Mouse (Mus musculus): ENCODE measurements around the gene Plxnb2. TPM values are rescaled to one million over a fixed set of nuclear protein-coding genes. Genes with fewer than 3 reads are reported as not detected.

Plxnb2 gene
- polyA plus RNA-seq, 1 experiment from 2014 or later = 117 TPM

- H3K4me1 ChIP-seq (ENCODE audit: control insufficient read depth, insufficient read depth, low read length) = peaks cover 18% of the 10 kb centered on the region
Observed at GRCm38 (mm10) chr15:89148496-89149270, 31.9 kb downstream of the Plxnb2 start.

DNA sequence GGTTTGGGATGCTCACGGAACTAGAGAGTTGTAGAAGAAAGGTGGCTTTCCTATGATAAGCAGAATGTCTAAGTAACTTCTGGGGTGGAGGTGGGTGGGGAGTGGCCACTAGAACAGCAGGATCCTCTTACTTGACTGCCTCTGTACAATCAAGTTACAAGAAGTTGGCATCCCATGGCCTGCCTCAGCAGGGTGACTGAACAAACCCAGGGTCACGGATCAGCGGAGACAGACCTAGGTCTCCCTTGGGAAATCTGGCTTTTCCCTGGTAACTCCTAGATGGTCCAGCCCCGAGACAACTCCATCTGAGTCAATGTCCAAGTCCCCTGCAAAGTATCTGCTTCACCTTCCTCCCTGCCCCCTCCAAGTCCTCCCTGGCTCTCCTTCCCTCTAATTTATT, 32.7 kb downstream of the Plxnb2 start:
- H3K27ac ChIP-seq (ENCODE audit: low read depth, low read length) = no peak overlapping the region
- DNase-seq (ENCODE audit: low spot score) (no peak), ATAC-seq (ENCODE audit: insufficient read depth, low FRiP score, low TSS enrichment) (no peak)

More at GRCm38 (mm10) chr15:89148496-89149270, 31.9 kb downstream of the Plxnb2 start:
- peak overlapping the region; percentile 78 for H3K4me3 ChIP-seq (ENCODE audit: low read depth, low read length)
- DNase-seq (ENCODE audit: low spot score) = peak; percentile 51
- peak overlapping the region; percentile 81 for H3K27ac ChIP-seq (ENCODE audit: low read depth, low read length)
- H3K9me3 ChIP-seq (ENCODE audit: control insufficient read depth, low read length) = no peaks in the 10 kb centered on the region
- 7% methylated on average over 25 of the region's 25 CpGs for WGBS
- H3K27me3 ChIP-seq (ENCODE audit: control insufficient read depth, insufficient read depth, low read length) = peaks cover 12% of the 10 kb centered on the region; the same call in 1 of the 2 replicates
- peak overlapping the region; percentile 94 for H3K9ac ChIP-seq (ENCODE audit: low read length)
- 0 out of 2 replicates have a peak, but pooled peaks have one; percentile 15 for ATAC-seq (ENCODE audit: insufficient read depth, low FRiP score, low TSS enrichment)
- peak overlapping the region; percentile 88 for H3K4me2 ChIP-seq (ENCODE audit: low read depth)
- H3K36me3 ChIP-seq (ENCODE audit: control insufficient read depth, insufficient read depth, low read length) = peaks cover 2% of the 10 kb centered on the region; the same call in 1 of the 2 replicates

DNA sequence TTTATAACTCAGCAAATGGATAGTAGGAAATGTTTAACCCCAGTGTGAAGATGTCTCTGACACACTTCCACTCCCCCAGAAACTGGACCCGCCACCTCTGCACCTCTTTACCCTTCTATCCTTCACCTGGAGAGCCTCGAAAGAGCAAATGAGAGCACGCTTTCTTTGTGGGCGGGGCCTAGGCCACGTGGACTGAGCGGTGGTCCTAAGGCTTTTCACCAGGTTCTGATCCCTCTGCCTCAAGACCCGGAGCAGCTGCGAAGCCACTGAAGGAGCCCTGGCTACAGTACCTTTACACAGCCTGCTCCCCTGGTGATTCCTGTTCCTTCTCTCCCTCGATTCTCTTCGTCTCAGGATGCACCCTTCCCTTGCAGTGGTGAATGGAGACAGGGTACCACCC, 33.1 kb downstream of the Plxnb2 start:
- Histone ChIP-seq H3K27ac (ENCODE audit: low read depth, low read length) (no peak overlapping the region), H3K36me3 (ENCODE audit: control insufficient read depth, insufficient read depth, low read length) (peaks cover 2% of the 10 kb centered on the region; the same call in 1 of the 2 replicates), H3K4me3 (ENCODE audit: low read depth, low read length) (peak overlapping the region; percentile 78), H3K9ac (ENCODE audit: low read length) (no peak overlapping the region), H3K27me3 (ENCODE audit: control insufficient read depth, insufficient read depth, low read length) (peaks cover 12% of the 10 kb centered on the region; the same call in 1 of the 2 replicates), H3K4me2 (ENCODE audit: low read depth) (peak overlapping the region; percentile 88), H3K4me1 (ENCODE audit: control insufficient read depth, insufficient read depth, low read length) (peaks cover 18% of the 10 kb centered on the region), H3K9me3 (ENCODE audit: control insufficient read depth, low read length) (no peaks in the 10 kb centered on the region)
- DNase-seq (ENCODE audit: low spot score) (no peak), ATAC-seq (ENCODE audit: insufficient read depth, low FRiP score, low TSS enrichment) (no peak)
- 24% methylated on average over 10 of the region's 10 CpGs for WGBS

More for the DNA sequence above, 32.7 kb downstream of the Plxnb2 start:
- WGBS = 38% methylated on average over 4 of the region's 4 CpGs
- Histone ChIP-seq H3K9me3 (ENCODE audit: control insufficient read depth, low read length) (no peaks in the 10 kb centered on the region), H3K36me3 (ENCODE audit: control insufficient read depth, insufficient read depth, low read length) (peaks cover 2% of the 10 kb centered on the region; the same call in 1 of the 2 replicates), H3K4me3 (ENCODE audit: low read depth, low read length) (peak overlapping the region; percentile 78), H3K9ac (ENCODE audit: low read length) (no peak overlapping the region), H3K4me2 (ENCODE audit: low read depth) (peak overlapping the region; percentile 88), H3K4me1 (ENCODE audit: control insufficient read depth, insufficient read depth, low read length) (peaks cover 18% of the 10 kb centered on the region), H3K27me3 (ENCODE audit: control insufficient read depth, insufficient read depth, low read length) (peaks cover 12% of the 10 kb centered on the region; the same call in 1 of the 2 replicates)

DNA sequence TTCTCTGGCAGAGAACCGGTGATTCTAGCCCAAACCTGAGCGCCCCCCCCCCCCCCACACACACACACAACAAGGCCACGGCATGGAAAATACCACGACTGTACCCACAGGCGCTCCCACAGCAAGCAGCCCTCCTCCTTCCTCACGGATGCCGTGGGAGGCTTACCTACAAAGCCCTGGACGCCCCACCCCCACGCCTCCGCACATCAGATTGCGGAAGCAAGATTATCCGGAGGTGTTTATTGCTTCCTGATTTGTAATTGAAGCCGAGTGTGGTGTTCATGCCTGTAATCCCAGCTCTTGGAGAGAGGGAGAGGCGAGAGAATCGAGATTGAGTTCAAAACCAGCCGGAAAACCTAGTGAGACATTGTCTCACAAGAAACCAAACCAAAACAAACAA, 33.6 kb downstream of the Plxnb2 start:
- peaks cover 12% of the 10 kb centered on the region; the same call in 1 of the 2 replicates for H3K27me3 ChIP-seq (ENCODE audit: control insufficient read depth, insufficient read depth, low read length)
- no peak overlapping the region for H3K27ac ChIP-seq (ENCODE audit: low read depth, low read length)
- H3K4me3 ChIP-seq (ENCODE audit: low read depth, low read length) = peak overlapping the region; percentile 78
- no peaks in the 10 kb centered on the region for H3K9me3 ChIP-seq (ENCODE audit: control insufficient read depth, low read length)
- WGBS = 8% methylated on average over 15 of the region's 16 CpGs
- DNase-seq (ENCODE audit: low spot score) = no peak
- peak overlapping the region; percentile 88 for H3K4me2 ChIP-seq (ENCODE audit: low read depth)
- peaks cover 2% of the 10 kb centered on the region; the same call in 1 of the 2 replicates for H3K36me3 ChIP-seq (ENCODE audit: control insufficient read depth, insufficient read depth, low read length)
- peak overlapping the region; percentile 49 for H3K9ac ChIP-seq (ENCODE audit: low read length)
- no peak for ATAC-seq (ENCODE audit: insufficient read depth, low FRiP score, low TSS enrichment)
- peaks cover 18% of the 10 kb centered on the region for H3K4me1 ChIP-seq (ENCODE audit: control insufficient read depth, insufficient read depth, low read length)

- 3% methylated on average over 27 of the region's 27 CpGs for WGBS
Observed at GRCm38 (mm10) chr15:89146537-89146936, 34.1 kb downstream of the Plxnb2 start.

DNA sequence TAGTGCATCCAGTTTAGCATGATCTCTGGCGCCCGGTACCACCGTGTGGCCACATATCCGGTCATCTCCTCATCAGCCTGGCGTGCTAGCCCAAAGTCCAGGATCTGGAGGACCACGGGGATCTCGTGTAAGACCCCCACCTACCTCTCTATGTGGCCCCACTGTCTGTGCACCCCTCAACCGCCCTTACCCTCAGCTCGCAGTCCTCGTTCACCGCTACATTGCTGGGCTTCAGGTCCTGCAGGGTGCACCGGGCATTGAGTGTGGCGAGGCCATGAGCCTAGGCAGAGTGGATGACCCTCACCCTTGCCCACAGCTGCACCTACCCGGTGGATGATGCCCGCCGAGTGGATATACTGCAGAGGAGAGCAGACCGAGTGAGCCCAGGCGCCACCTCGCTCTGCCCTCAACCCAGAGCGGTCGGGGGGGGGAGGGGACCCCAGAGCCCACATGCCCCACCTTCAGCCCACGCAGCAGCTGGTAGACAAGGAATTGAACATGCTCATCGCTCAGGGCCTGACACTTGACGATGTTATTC, 34.7 kb downstream of the Plxnb2 start:
- Histone ChIP-seq H3K27me3 (ENCODE audit: control insufficient read depth, insufficient read depth, low read length) (peaks cover 12% of the 10 kb centered on the region; the same call in 1 of the 2 replicates), H3K4me2 (ENCODE audit: low read depth) (peak overlapping the region; percentile 88; the same call in 1 of the 2 replicates), H3K36me3 (ENCODE audit: control insufficient read depth, insufficient read depth, low read length) (peaks cover 2% of the 10 kb centered on the region; the same call in 1 of the 2 replicates), H3K4me3 (ENCODE audit: low read depth, low read length) (no peak overlapping the region), H3K9me3 (ENCODE audit: control insufficient read depth, low read length) (no peaks in the 10 kb centered on the region), H3K4me1 (ENCODE audit: control insufficient read depth, insufficient read depth, low read length) (peaks cover 19% of the 10 kb centered on the region), H3K27ac (ENCODE audit: low read depth, low read length) (no peak overlapping the region), H3K9ac (ENCODE audit: low read length) (no peak overlapping the region)
- ATAC-seq (ENCODE audit: insufficient read depth, low FRiP score, low TSS enrichment) (no peak), DNase-seq (ENCODE audit: low spot score) (no peak)
- 77% methylated on average over 24 of the region's 24 CpGs for WGBS

More at GRCm38 (mm10) chr15:89146537-89146936, 34.1 kb downstream of the Plxnb2 start:
- ATAC-seq (ENCODE audit: insufficient read depth, low FRiP score, low TSS enrichment) (no peak), DNase-seq (ENCODE audit: low spot score) (peak; percentile 49)
- H3K4me3 ChIP-seq (ENCODE audit: low read depth, low read length) = peak overlapping the region; percentile 78
- peaks cover 12% of the 10 kb centered on the region; the same call in 1 of the 2 replicates for H3K27me3 ChIP-seq (ENCODE audit: control insufficient read depth, insufficient read depth, low read length)
- no peak overlapping the region for H3K27ac ChIP-seq (ENCODE audit: low read depth, low read length)
- peak overlapping the region; percentile 49 for H3K9ac ChIP-seq (ENCODE audit: low read length)
- peaks cover 2% of the 10 kb centered on the region; the same call in 1 of the 2 replicates for H3K36me3 ChIP-seq (ENCODE audit: control insufficient read depth, insufficient read depth, low read length)
- H3K4me2 ChIP-seq (ENCODE audit: low read depth) = peak overlapping the region; percentile 88
- H3K9me3 ChIP-seq (ENCODE audit: control insufficient read depth, low read length) = no peaks in the 10 kb centered on the region
- H3K4me1 ChIP-seq (ENCODE audit: control insufficient read depth, insufficient read depth, low read length) = peaks cover 18% of the 10 kb centered on the region

DNA sequence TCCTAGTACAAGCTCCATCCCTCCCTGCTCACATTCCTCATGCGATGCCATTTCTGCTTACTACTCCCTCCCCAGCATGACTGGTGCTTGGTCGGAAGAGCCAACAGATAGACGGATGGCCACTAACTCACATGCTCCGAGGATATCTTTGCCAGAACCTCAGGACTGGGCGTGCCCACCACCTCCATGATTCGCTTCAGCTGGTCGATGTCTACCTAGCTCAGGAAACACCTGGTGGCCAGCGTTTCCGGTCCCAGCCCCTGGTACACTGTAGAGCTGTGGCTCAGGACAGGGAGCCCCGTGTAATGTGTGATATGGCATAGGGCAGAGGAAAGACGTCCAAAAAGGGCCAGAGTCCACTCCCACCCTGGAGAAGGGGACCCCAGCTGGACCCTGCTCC, 35.6 kb downstream of the Plxnb2 start:
- peaks cover 2% of the 10 kb centered on the region; the same call in 1 of the 2 replicates for H3K36me3 ChIP-seq (ENCODE audit: control insufficient read depth, insufficient read depth, low read length)
- ATAC-seq (ENCODE audit: insufficient read depth, low FRiP score, low TSS enrichment) (no peak), DNase-seq (ENCODE audit: low spot score) (no peak)
- H3K4me1 ChIP-seq (ENCODE audit: control insufficient read depth, insufficient read depth, low read length) = peaks cover 18% of the 10 kb centered on the region
- WGBS = 91% methylated on average over 11 of the region's 11 CpGs
- no peaks in the 10 kb centered on the region for H3K9me3 ChIP-seq (ENCODE audit: control insufficient read depth, low read length)
- H3K27me3 ChIP-seq (ENCODE audit: control insufficient read depth, insufficient read depth, low read length) = peaks cover 12% of the 10 kb centered on the region; the same call in 1 of the 2 replicates
- no peak overlapping the region for H3K27ac ChIP-seq (ENCODE audit: low read depth, low read length)
- no peak overlapping the region for H3K4me2 ChIP-seq (ENCODE audit: low read depth)
- H3K9ac ChIP-seq (ENCODE audit: low read length) = no peak overlapping the region
- H3K4me3 ChIP-seq (ENCODE audit: low read depth, low read length) = no peak overlapping the region

DNA sequence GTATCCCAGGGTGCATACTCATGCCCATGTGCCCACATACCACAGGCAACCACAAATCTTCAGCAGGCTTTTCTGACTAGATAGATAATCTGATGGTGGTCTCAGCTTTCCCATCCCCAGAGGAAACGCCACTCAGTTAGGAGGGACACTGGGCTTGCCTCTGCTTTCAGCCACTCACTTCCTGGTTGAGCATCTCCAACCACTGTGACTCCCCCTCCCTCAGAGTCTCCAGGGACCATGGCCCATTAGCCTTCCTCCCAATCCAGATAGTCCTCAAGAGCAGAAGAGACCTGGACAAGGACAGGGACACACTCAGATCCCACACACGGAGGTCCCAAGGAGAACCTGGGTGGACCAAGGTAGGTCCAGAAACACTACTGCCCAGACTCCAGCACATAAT, 37.5 kb downstream of the Plxnb2 start:
- peaks cover 9% of the 10 kb centered on the region; the same call in 1 of the 2 replicates for H3K27me3 ChIP-seq (ENCODE audit: control insufficient read depth, insufficient read depth, low read length)
- H3K9ac ChIP-seq (ENCODE audit: low read length) = no peak overlapping the region
- WGBS = 92% methylated on average over 2 of the region's 2 CpGs
- H3K4me3 ChIP-seq (ENCODE audit: low read depth, low read length) = no peak overlapping the region
- no peak overlapping the region for H3K27ac ChIP-seq (ENCODE audit: low read depth, low read length)
- ATAC-seq (ENCODE audit: insufficient read depth, low FRiP score, low TSS enrichment) (no peak), DNase-seq (ENCODE audit: low spot score) (no peak)
- peaks cover 13% of the 10 kb centered on the region for H3K4me1 ChIP-seq (ENCODE audit: control insufficient read depth, insufficient read depth, low read length)
- H3K9me3 ChIP-seq (ENCODE audit: control insufficient read depth, low read length) = no peaks in the 10 kb centered on the region
- peaks cover 2% of the 10 kb centered on the region; the same call in 1 of the 2 replicates for H3K36me3 ChIP-seq (ENCODE audit: control insufficient read depth, insufficient read depth, low read length)
- no peak overlapping the region for H3K4me2 ChIP-seq (ENCODE audit: low read depth)

Data from neural tube, embryonic 11.5 days (tissue).